In genomic region chr14:55820576-55820975, GRCm38 (mm10) we compare ENCODE assay signal across 14 mouse cellular contexts. TPM values are rescaled to one million over a fixed set of nuclear protein-coding genes. Genes with fewer than 3 reads are reported as not detected.
DNase-seq lines count a peak whose midpoint lies in the region.
"Had no signal": no experiment of that assay in that cellular context is flagged by ENCODE, and none has a peak within 500 bp of the region (broad histone marks: within the 10 kb centered on the region; RNA-seq: fewer than 3 reads in every experiment).

No protein-coding gene starts in this region.

- peak; percentile 0 for DNase-seq in heart, postnatal 10 days
- no peak for DNase-seq in heart, adult 9 months (ENCODE audit: low spot score in 2 of 2)
- DNase-seq in layer of hippocampus, postnatal 10 days (ENCODE audit: low spot score in 2 of 2) = peak; percentile 2 to 8
- DNase-seq in layer of hippocampus, adult 18-20 months (ENCODE audit: low spot score in 2 of 2) = no peak
- peak; percentile 15 for DNase-seq in urinary bladder, adult 2 months (ENCODE audit: low spot score)
- no peak for DNase-seq in urinary bladder, adult 18-20 months (ENCODE audit: low spot score in 2 of 2)
- DNase-seq in retina, postnatal 1 day = no peak
- DNase-seq: adrenal gland, postnatal 14 days; cerebellum, adult 9-11 months; lung, postnatal 14 days; right cerebral cortex, adult 18-20 months; spleen, adult 18-20 months had no signal

- intact Hi-C loops in heart, postnatal 10 days (cut with DNase I) = no loop called here

RNA-seq across cellular contexts. Expression of gene Nfatc4, which starts 2.4 kb away (rescaled TPM):
- total RNA-seq in heart, postnatal 10 days (2021) = 10 to 100 TPM; 11.1 to 12.1 TPM
- total RNA-seq in layer of hippocampus, postnatal 10 days (2021) = 1 to 10 TPM; 3.9 to 5.8 TPM
- total RNA-seq in layer of hippocampus, adult 18-20 months (2021) = 1 to 10 TPM; 1.4 to 2.3 TPM
- polyA plus RNA-seq in urinary bladder, adult 2 months (2012; rRNA removed) = 37.9 and 44.3 TPM in 2 replicates
- total RNA-seq: megakaryocyte, adult 5-6 weeks had no signal

RNA-seq across cellular contexts. Expression of gene Ripk3, which starts 31.9 kb away (rescaled TPM):
- total RNA-seq in heart, postnatal 10 days (2021) = 1 to 10 TPM; 6.6 to 9.7 TPM
- total RNA-seq in layer of hippocampus, postnatal 10 days (2021) = 1 to 10 TPM in 1 of 2 experiments, under 1 TPM in 1; 0.78 to 2.2 TPM
- 1 to 10 TPM in 1 of 2 experiments, under 1 TPM in 1; 0.52 to 1.1 TPM for total RNA-seq in layer of hippocampus, adult 18-20 months (2021)
- 7.0 and 8.9 TPM in 2 replicates for polyA plus RNA-seq in urinary bladder, adult 2 months (2012; rRNA removed)

RNA-seq across cellular contexts. Expression of gene Nynrin, which starts 33.2 kb away (rescaled TPM):
- 10 to 100 TPM; 24.1 to 27.6 TPM for total RNA-seq in heart, postnatal 10 days (2021)
- 10 to 100 TPM; 17.0 to 17.3 TPM for total RNA-seq in layer of hippocampus, postnatal 10 days (2021)
- 1 to 10 TPM; 7.0 to 8.0 TPM for total RNA-seq in layer of hippocampus, adult 18-20 months (2021)
- 6.2 and 11.2 TPM in 2 replicates for polyA plus RNA-seq in urinary bladder, adult 2 months (2012; rRNA removed)

RNA-seq across cellular contexts. Expression of gene Adcy4, which starts 36.7 kb away (rescaled TPM):
- total RNA-seq in heart, postnatal 10 days (2021) = 10 to 100 TPM; 21.1 to 21.9 TPM
- total RNA-seq in layer of hippocampus, postnatal 10 days (2021) = 1 to 10 TPM; 6.7 to 9.0 TPM
- 1 to 10 TPM; 3.1 to 4.4 TPM for total RNA-seq in layer of hippocampus, adult 18-20 months (2021)
- polyA plus RNA-seq in urinary bladder, adult 2 months (2012; rRNA removed) = 7.2 and 9.4 TPM in 2 replicates

RNA-seq across cellular contexts. Expression of gene Ltb4r1, which starts 54.8 kb away (rescaled TPM):
- under 1 TPM; 0.67 to 0.74 TPM for total RNA-seq in heart, postnatal 10 days (2021)
- under 1 TPM; 0.62 to 0.69 TPM for total RNA-seq in layer of hippocampus, postnatal 10 days (2021)
- under 1 TPM in 1 of 2 experiments, not detected in 1; 0.45 TPM for total RNA-seq in layer of hippocampus, adult 18-20 months (2021)
- 1.6 and 1.7 TPM in 2 replicates for polyA plus RNA-seq in urinary bladder, adult 2 months (2012; rRNA removed)
- polyA plus RNA-seq: embryonic facial prominence, embryonic 11.5 days had no signal

Comparison
In these comparisons a context has a peak if more than half of its experiments do, and no peak if none do; other contexts are left out.
1. DNase-seq: peak in heart, postnatal 10 days (2 of 2), layer of hippocampus, postnatal 10 days (2 of 2) and urinary bladder, adult 2 months (single experiment); none in heart, adult 9 months (0 of 2), layer of hippocampus, adult 18-20 months (0 of 2), urinary bladder, adult 18-20 months (0 of 2) and retina, postnatal 1 day (single experiment).